Mouse (Mus musculus) embryonic fibroblast, embryonic 13.5 days (primary cell): ENCODE measurements at regions not wholly inside any gene's neighbourhood (a gene's known extent, or its start where the extent isn't known, plus 50 kb on each side); places are given as distances from the start of the nearest gene placed in this dataset.

Experiments used
- CTCF ChIP-seq: IDR thresholded peaks from 2 replicates; pipeline ENCODE4 v1.5.1; 2011; ENCODE audit warnings: mild to moderate bottlenecking, control low read depth, low read length, moderate library complexity, borderline replicate concordance; ENCODE audit not compliant: insufficient read depth
- POLR2A ChIP-seq: IDR thresholded peaks from 2 replicates; pipeline ENCODE4 v1.6.1; 2011; ENCODE audit warnings: low read depth, mild to moderate bottlenecking, control low read depth, low read length, moderate library complexity

DNA sequence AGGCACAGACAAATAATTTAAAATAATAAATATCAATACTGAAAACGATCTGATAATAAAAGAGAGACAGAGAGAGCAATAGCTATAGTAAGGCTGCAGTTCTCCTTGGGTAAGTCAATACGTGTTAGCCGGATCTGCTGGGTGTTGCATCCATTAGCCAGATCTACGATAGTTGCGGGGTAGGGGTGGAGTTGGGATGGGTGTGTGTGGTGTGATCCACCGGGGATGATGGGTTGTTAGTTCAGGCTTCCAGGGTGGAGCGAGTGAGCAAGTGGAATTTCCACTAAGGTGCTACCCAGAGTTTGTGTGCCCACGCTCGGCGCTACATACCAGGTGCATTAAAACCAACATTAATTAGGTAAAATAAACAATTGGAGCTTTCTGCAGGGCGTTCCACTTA lies 160.2 kb downstream of the Icos start:
- TF ChIP-seq CTCF, result no peak
- TF ChIP-seq POLR2A, result no peak
